Mouse (Mus musculus): ENCODE measurements around the gene Cyp2d26. TPM values are rescaled to one million over a fixed set of nuclear protein-coding genes. Genes with fewer than 3 reads are reported as not detected.
A peak's percentile ranks its signal among the peaks of the same experiment; 100 is the strongest.

Gene Cyp2d26
- polyA plus RNA-seq, 1 experiment from 2014 or later = 169 TPM

DNA sequence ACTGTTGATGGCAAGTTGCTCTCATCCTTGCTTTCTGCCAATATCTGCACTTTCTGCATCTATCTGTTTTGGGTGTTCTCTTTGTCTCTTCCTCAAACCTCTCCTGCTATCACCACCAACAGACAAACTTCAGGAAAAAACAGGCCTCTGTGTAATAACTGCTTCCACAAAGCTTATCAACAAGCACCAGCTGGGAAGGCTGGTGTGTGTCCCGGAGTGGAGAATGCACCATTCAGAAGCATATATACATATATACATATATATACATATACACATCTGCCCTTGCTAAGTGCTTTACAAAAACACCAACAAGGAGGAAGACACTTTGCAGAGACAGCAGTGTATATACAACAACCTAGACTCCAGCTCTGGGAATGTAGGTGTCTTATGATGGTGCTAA is 16.5 kb upstream of the Cyp2d26 start:
- Histone ChIP-seq H3K27ac (ENCODE audit: low read length) (no peak overlapping the region; the same call in 1 of the 2 replicates), H3K9me3 (replicated peaks; ENCODE audit: control insufficient read depth, low read length) (no peaks in the 10 kb centered on the region), H3K4me3 (ENCODE audit: low read depth, low read length) (no peak overlapping the region), H3K4me2 (ENCODE audit: low read depth, low read length) (no peak overlapping the region), H3K4me1 (ENCODE audit: control insufficient read depth, low read depth, low read length) (peaks cover 15% of the 10 kb centered on the region), H3K9ac (ENCODE audit: low read depth, low read length) (no peak overlapping the region), H3K27me3 (ENCODE audit: control insufficient read depth, insufficient read depth, low read depth, low read length) (no peaks in the 10 kb centered on the region), H3K36me3 (ENCODE audit: control insufficient read depth, insufficient read depth) (no peaks in the 10 kb centered on the region)
- WGBS (ENCODE audit: insufficient replicate concordance) = 28% methylated on average over 1 of the region's 1 CpGs
- peak; percentile 81 for ATAC-seq (ENCODE audit: low read depth)

- 47% methylated on average over 6 of the region's 6 CpGs for WGBS (ENCODE audit: insufficient replicate concordance)
- peak; percentile 53; the same call in 1 of the 2 replicates for ATAC-seq (ENCODE audit: low read depth)
- H3K4me1 ChIP-seq (ENCODE audit: control insufficient read depth, low read depth, low read length) = peaks cover 15% of the 10 kb centered on the region
Observed at GRCm38 (mm10) chr15:82809511-82809910, 15.4 kb upstream of the Cyp2d26 start.

DNA sequence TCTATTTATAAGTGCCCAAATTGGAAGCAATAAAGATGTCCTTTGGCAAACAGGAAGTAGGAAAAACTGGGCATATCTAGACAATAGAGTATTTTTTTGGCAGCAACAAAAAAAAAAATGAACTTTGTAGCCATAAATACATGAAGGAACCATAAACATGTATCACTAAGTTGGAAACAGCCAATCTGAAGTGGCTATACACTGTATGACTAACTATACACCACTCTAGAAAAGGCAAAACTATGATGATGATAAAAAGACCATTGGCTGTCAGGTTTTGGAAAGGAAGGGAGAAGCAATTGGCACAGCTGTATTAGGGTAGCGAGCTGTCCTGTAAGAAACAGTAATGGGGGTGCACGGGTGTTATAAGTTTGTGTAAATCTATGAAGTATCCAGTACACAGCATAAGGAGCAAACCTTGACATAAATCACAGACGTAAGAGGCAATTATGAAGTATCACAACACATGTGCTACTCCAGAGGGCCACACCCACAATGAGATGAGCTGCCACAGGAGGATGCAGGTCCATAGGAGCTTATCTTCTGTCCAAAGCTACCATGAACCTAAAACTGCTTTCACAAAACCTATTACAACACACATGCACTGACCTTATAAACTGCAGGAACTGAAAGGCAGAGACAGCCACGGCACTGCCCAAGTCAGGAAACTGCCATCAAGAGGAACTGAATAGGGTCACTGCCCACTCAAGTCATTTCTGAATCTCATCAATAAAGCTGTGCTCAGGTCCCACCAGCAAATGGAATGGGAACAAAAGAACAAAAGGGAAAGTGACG is 13.1 kb upstream of the Cyp2d26 start:
- Histone ChIP-seq H3K36me3 (ENCODE audit: control insufficient read depth, insufficient read depth) (no peaks in the 10 kb centered on the region), H3K9ac (ENCODE audit: low read depth, low read length) (no peak overlapping the region), H3K27ac (ENCODE audit: low read length) (no peak overlapping the region), H3K27me3 (ENCODE audit: control insufficient read depth, insufficient read depth, low read depth, low read length) (no peaks in the 10 kb centered on the region), H3K4me2 (ENCODE audit: low read depth, low read length) (no peak overlapping the region), H3K4me3 (ENCODE audit: low read depth, low read length) (no peak overlapping the region), H3K4me1 (ENCODE audit: control insufficient read depth, low read depth, low read length) (peaks cover 15% of the 10 kb centered on the region), H3K9me3 (replicated peaks; ENCODE audit: control insufficient read depth, low read length) (no peaks in the 10 kb centered on the region)
- 72% methylated on average over 5 of the region's 5 CpGs for WGBS (ENCODE audit: insufficient replicate concordance)
- no peak for ATAC-seq (ENCODE audit: low read depth)

More at GRCm38 (mm10) chr15:82809511-82809910, 15.4 kb upstream of the Cyp2d26 start:
- Histone ChIP-seq H3K4me3 (ENCODE audit: low read depth, low read length) (no peak overlapping the region), H3K9ac (ENCODE audit: low read depth, low read length) (no peak overlapping the region), H3K4me2 (ENCODE audit: low read depth, low read length) (peak overlapping the region; percentile 12; the same call in 1 of the 2 replicates), H3K9me3 (replicated peaks; ENCODE audit: control insufficient read depth, low read length) (no peaks in the 10 kb centered on the region), H3K36me3 (ENCODE audit: control insufficient read depth, insufficient read depth) (no peaks in the 10 kb centered on the region), H3K27ac (ENCODE audit: low read length) (no peak overlapping the region), H3K27me3 (ENCODE audit: control insufficient read depth, insufficient read depth, low read depth, low read length) (no peaks in the 10 kb centered on the region)

DNA sequence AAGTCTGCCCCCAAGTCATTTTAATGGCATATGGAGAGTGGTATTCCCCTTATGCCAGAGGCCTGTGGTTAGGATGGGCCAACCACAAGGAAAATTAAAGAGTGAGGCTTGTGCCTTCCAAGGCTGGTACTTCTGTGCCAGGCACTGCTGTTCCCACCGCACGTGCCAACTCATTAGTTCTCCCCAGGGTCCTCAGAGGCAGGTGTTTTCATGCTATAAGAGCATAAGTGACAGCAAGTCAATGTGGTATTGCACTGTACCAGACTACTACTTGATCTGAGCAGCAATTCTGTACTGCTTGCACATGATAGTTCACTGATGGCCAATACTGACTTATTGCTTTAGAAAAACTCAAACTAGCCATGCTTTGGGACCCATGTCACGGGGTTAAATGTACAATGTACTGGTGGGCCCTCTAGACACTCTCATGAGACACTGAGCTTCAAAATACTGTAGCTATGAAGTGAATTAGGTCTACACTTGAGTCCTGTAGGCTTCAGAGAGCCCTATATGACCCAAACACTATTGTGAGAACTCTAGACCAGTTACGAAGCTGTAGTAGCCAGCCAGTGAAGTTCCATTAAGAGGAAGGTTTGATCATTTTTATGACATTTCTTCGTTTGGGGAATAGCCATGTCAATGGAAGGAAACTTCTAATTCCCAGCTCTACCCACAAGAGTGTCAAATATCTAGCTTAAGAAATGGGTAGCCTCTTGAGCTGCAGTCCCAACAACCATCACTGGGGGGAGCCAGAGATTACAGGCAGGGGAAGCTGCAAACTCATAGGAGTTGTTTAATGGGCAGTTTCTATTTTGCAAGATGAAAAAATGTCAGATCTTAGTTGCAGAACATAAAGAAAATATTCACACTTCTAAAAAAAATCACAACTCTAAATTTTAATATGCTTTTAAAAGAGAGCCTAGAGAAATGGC is 10.9 kb upstream of the Cyp2d26 start:
- WGBS (ENCODE audit: insufficient replicate concordance) = 58% methylated on average over 5 of the region's 5 CpGs
- H3K4me2 ChIP-seq (ENCODE audit: low read depth, low read length) = no peak overlapping the region
- no peaks in the 10 kb centered on the region for H3K9me3 ChIP-seq (replicated peaks; ENCODE audit: control insufficient read depth, low read length)
- peaks cover 6% of the 10 kb centered on the region for H3K4me1 ChIP-seq (ENCODE audit: control insufficient read depth, low read depth, low read length)
- H3K27me3 ChIP-seq (ENCODE audit: control insufficient read depth, insufficient read depth, low read depth, low read length) = no peaks in the 10 kb centered on the region
- H3K9ac ChIP-seq (ENCODE audit: low read depth, low read length) = no peak overlapping the region
- no peaks in the 10 kb centered on the region for H3K36me3 ChIP-seq (ENCODE audit: control insufficient read depth, insufficient read depth)
- no peak overlapping the region for H3K27ac ChIP-seq (ENCODE audit: low read length)
- H3K4me3 ChIP-seq (ENCODE audit: low read depth, low read length) = no peak overlapping the region
- no peak for ATAC-seq (ENCODE audit: low read depth)

DNA sequence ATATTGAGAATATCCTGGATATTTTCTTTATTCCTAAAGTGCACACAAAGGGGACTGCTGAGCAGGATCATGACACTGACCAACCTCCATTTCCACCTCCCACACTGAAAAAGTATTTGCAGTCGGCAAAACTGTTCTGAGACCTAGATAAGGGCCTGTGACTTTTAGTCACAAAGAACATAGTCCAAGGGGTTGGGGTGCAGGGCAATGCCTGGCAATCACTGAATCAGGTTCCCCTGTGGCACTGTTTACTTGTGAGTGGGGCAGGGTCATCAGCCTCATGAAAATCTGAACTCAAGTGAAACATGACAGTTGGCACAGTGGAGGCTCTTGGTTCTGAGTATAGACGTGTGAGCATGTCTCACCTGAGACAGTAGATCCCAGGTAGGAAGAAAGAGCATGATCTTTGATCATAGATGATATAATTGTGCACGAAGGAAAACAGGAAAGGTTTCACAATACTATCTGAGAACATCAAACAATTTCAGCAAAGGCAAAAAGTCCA is 1.9 kb upstream of the Cyp2d26 start:
- Histone ChIP-seq H3K9me3 (replicated peaks; ENCODE audit: control insufficient read depth, low read length) (no peaks in the 10 kb centered on the region), H3K9ac (ENCODE audit: low read depth, low read length) (no peak overlapping the region), H3K36me3 (ENCODE audit: control insufficient read depth, insufficient read depth) (no peaks in the 10 kb centered on the region), H3K27ac (ENCODE audit: low read length) (peak overlapping the region; percentile 51), H3K4me2 (ENCODE audit: low read depth, low read length) (no peak overlapping the region), H3K27me3 (ENCODE audit: control insufficient read depth, insufficient read depth, low read depth, low read length) (no peaks in the 10 kb centered on the region), H3K4me1 (ENCODE audit: control insufficient read depth, low read depth, low read length) (no peaks in the 10 kb centered on the region), H3K4me3 (ENCODE audit: low read depth, low read length) (no peak overlapping the region)
- whole genome bisulfite sequencing (ENCODE audit: insufficient replicate concordance) = 34% methylated on average over 3 of the region's 3 CpGs
- ATAC-seq (ENCODE audit: low read depth) = peak; percentile 43

DNA sequence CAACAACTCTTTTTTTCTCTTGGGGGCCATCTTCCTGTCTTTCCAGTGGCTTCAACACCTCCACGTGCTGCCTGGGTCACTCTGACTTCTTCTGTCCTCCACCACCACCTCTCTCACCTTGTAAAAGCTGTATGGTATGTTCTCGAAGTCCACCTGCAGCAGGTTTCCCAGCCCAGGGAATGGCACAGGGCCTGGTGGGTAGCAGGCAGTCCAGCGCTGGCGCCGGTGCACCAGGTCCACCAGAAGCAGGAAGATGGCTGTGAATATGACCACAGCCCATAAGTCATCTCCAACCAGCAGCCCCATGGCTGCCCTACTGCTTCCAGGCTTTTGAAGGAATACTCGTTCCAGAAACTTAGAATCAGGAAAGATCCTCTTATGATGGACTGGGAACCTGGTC is 226 bp downstream of the Cyp2d26 start:
- Histone ChIP-seq H3K4me3 (ENCODE audit: low read depth, low read length) (peak overlapping the region; percentile 29), H3K27me3 (ENCODE audit: control insufficient read depth, insufficient read depth, low read depth, low read length) (no peaks in the 10 kb centered on the region), H3K4me1 (ENCODE audit: control insufficient read depth, low read depth, low read length) (no peaks in the 10 kb centered on the region), H3K9ac (ENCODE audit: low read depth, low read length) (no peak overlapping the region; the same call in 1 of the 2 replicates), H3K4me2 (ENCODE audit: low read depth, low read length) (peak overlapping the region; percentile 23; the same call in 1 of the 2 replicates), H3K9me3 (replicated peaks; ENCODE audit: control insufficient read depth, low read length) (no peaks in the 10 kb centered on the region), H3K27ac (ENCODE audit: low read length) (peak overlapping the region; percentile 63), H3K36me3 (ENCODE audit: control insufficient read depth, insufficient read depth) (no peaks in the 10 kb centered on the region)
- ATAC-seq (ENCODE audit: low read depth) = peak; percentile 7; the same call in 1 of the 2 replicates
- 55% methylated on average over 6 of the region's 6 CpGs for WGBS (ENCODE audit: insufficient replicate concordance)

DNA sequence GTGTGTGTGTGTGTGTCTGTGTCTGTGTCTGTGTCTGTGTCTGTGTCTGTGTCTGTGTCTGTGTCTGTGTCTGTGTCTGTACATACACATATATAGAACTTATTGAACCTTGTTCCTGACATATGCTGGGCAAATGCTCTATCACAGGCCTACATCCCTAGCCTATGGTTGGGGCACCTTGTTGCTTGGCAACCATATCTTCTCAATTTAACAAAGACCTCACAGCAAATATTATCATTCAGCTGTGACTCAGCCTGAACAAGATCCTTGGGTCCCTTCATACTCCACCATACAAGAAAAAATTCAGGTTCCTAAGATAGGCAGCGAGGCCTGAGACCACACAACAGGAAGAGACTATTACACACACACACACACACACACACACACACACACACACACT is 640 bp downstream of the Cyp2d26 start:
- ATAC-seq (ENCODE audit: low read depth) = no peak
- no peaks in the 10 kb centered on the region for H3K27me3 ChIP-seq (ENCODE audit: control insufficient read depth, insufficient read depth, low read depth, low read length)
- no peaks in the 10 kb centered on the region for H3K9me3 ChIP-seq (replicated peaks; ENCODE audit: control insufficient read depth, low read length)
- no peak overlapping the region for H3K4me2 ChIP-seq (ENCODE audit: low read depth, low read length)
- H3K4me1 ChIP-seq (ENCODE audit: control insufficient read depth, low read depth, low read length) = no peaks in the 10 kb centered on the region
- no peaks in the 10 kb centered on the region for H3K36me3 ChIP-seq (ENCODE audit: control insufficient read depth, insufficient read depth)
- 47% methylated on average over 1 of the region's 1 CpGs for WGBS (ENCODE audit: insufficient replicate concordance)
- peak overlapping the region; percentile 63; the same call in 1 of the 2 replicates for H3K27ac ChIP-seq (ENCODE audit: low read length)
- peak overlapping the region; percentile 30 for H3K4me3 ChIP-seq (ENCODE audit: low read depth, low read length)
- no peak overlapping the region for H3K9ac ChIP-seq (ENCODE audit: low read depth, low read length)

DNA sequence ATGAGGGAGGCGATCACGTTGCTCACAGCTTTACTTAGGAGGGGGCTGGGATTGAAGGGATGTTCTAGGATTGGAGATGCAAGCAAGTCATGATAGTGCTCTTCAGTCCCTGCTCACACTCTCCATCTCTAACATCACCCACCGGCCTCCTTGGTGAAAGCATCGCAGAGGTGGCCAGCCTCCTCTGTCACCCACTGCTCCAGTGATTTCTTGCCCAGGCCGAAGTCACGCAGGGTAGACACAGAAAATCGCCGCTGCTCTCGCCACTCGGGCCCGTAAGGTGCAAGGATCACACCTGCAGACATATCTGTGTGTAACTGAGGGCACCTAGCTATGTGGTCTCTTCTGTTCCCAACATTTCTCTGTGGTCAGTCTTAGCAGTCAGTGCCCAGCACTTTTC is 1.5 kb downstream of the Cyp2d26 start:
- ATAC-seq (ENCODE audit: low read depth) = no peak

More for the DNA sequence above, 1.5 kb downstream of the Cyp2d26 start:
- peak overlapping the region; percentile 18 for H3K4me2 ChIP-seq (ENCODE audit: low read depth, low read length)
- no peaks in the 10 kb centered on the region for H3K36me3 ChIP-seq (ENCODE audit: control insufficient read depth, insufficient read depth)
- 67% methylated on average over 11 of the region's 11 CpGs for WGBS (ENCODE audit: insufficient replicate concordance)
- H3K4me1 ChIP-seq (ENCODE audit: control insufficient read depth, low read depth, low read length) = no peaks in the 10 kb centered on the region
- H3K4me3 ChIP-seq (ENCODE audit: low read depth, low read length) = peak overlapping the region; percentile 30
- H3K27ac ChIP-seq (ENCODE audit: low read length) = no peak overlapping the region
- peak overlapping the region; percentile 2; the same call in 1 of the 2 replicates for H3K9ac ChIP-seq (ENCODE audit: low read depth, low read length)
- H3K9me3 ChIP-seq (replicated peaks; ENCODE audit: control insufficient read depth, low read length) = no peaks in the 10 kb centered on the region
- no peaks in the 10 kb centered on the region for H3K27me3 ChIP-seq (ENCODE audit: control insufficient read depth, insufficient read depth, low read depth, low read length)
